Mouse (Mus musculus) adrenal gland, adult 2 months (tissue): ENCODE measurements around the gene Rnft2. TPM values are rescaled to one million over a fixed set of nuclear protein-coding genes. Genes with fewer than 3 reads are reported as not detected.

Experiments
- DNase-seq: peaks from one replicate; pipeline ENCODE4 v3.0.0; 2021
- polyA plus RNA-seq: library from polyadenylated mRNA; depleted of rRNA; stranded (reverse); fragments of >200 nt; gene quantifications from 2 replicates; pipeline ENCODE4 v1.2.3, GENCODE M21; 2012; rRNA removed
- total RNA-seq, 2 experiments: library from RNA; stranded (reverse); gene quantifications; 2 replicates each; pipeline ENCODE4 v1.2.3; 2021

Gene Rnft2
- total and polyA plus RNA-seq, 3 experiments = 3.7 to 9.2 (median 4.2) TPM

- DNase-seq = no peak
Measured at GRCm38 (mm10) chr5:118142471-118142870, 102.4 kb downstream of the Rnft2 start.

Other genes with a start within 250 kb of the Rnft2 start
- gene Tesc, start 217.4 kb downstream of the Rnft2 start, total RNA-seq = 100 to 1,000 TPM; 109 to 185 TPM
- 737 and 1,088 TPM in 2 replicates for gene Tesc, start 217.4 kb downstream of the Rnft2 start, polyA plus RNA-seq
- gene Fbxw8, start 89.7 kb downstream of the Rnft2 start, total RNA-seq = 10 to 100 TPM; 36.0 to 50.1 TPM
- 51.8 and 54.6 TPM in 2 replicates for gene Fbxw8, start 89.7 kb downstream of the Rnft2 start, polyA plus RNA-seq
- gene Hrk, start 80.5 kb downstream of the Rnft2 start, total RNA-seq = not detected
- gene Hrk, start 80.5 kb downstream of the Rnft2 start, polyA plus RNA-seq = not detected in 2 replicates
- gene 2410131K14Rik, start 111 bp upstream of the Rnft2 start, total RNA-seq = 1 to 10 TPM; 5.3 to 8.1 TPM
- 5.3 and 6.2 TPM in 2 replicates for gene 2410131K14Rik, start 111 bp upstream of the Rnft2 start, polyA plus RNA-seq